Mouse (Mus musculus) thymus, adult 18-20 months (tissue): ENCODE data around the gene Lrrc8a.

Experiments used
- DNase-seq, 2 experiments: peaks; one replicate each; pipeline ENCODE4 v3.0.0; 2022; ENCODE audit warnings: mixed read lengths in 2 of 2

Gene Lrrc8a

GRCm38 (mm10) chr2:30262840-30263441, 25.4 kb downstream of the Lrrc8a start:
- peak in 1 of 2 experiments; percentile 3 for DNase-seq

GRCm38 (mm10) chr2:30263811-30264210, 26.3 kb downstream of the Lrrc8a start:
- DNase-seq, result no peak

DNA sequence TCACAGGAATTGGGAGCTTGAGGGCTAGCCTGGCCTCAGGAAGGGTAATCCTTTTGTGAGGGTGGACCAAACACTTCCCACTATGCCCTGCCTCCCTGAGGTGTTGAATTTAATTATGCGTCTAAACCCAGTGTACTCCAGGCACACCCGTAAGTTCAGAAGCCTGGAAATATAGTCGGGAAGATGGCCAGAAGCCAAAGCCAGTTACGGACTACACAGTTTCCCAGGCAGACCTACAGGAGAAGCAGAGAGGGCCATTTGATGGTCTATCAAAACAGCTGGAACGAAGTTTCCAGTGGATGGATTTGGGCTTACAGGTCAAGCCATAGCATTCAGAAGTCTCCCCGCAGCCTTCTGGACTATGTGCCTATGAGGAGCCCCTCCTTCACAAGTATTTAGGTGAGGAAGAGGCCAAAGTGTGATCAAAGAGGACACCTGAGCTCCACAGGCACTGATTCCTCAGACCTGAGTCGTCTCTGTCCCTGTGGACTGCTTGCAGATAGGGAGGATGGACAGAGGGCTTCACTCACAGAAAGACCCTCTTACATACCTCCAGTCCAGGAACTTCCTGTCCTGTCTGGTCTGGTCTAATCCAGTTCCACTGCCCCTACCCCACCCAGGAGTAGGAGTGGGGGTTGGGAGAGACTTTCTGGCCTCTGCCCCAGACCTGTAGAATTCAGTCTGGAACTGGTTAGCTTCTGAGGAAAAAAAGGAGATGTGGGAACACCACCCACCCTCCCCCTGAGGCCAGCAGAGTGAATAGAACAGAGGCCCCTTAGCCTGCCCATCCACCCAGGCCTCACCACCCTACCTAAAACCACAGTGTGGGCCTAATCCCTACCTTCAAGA, 27.4 kb downstream of the Lrrc8a start:
- DNase-seq, result no peak

GRCm38 (mm10) chr2:30265767-30266253, 28.3 kb downstream of the Lrrc8a start, which contains the start of gene Phyhd1:
Phyhd1 (plus strand) TSS chr2:30266203.
- DNase-seq, result no peak

DNA sequence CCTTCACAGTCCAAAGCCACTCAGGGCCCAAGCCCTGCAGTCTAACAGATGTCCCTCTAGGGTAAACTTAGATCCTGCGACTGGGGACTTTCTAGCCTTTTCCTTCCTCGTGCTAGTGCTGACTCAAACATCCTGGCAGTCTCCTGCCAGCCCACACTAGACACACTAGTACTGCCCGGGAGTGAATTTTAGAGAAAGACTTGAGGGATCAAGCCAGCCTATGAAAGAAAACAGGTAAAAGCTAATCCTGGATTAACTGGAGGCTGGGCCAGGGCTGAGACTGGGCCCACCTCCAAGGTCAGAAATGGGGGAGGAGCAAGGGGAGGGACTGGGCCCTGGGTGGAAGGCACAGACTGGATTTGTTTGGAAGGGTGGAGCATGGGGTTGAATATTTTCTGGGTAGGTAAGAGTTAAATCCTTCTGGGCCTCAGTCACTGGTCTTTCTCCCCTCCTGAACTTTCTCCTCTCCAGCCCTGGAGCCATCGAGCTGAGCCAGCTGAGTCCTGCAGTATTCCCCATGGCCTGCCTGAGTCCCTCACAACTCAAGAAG, 29.0 kb downstream of the Lrrc8a start:
- no peak for DNase-seq

DNA sequence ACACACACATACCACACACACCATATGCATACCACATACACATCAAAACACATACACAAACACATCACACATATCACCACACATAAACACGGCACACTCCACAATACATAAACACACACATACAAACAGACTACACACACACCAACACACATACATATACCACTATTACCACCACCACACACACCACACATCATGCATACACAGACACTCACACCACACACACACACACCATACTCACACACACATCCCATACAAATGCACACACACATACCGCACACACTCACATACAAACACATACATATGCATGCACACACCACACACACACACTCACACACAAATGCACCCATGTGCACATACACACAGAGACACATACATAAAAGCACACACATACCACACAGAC, 30.0 kb downstream of the Lrrc8a start:
- no peak for DNase-seq

DNA sequence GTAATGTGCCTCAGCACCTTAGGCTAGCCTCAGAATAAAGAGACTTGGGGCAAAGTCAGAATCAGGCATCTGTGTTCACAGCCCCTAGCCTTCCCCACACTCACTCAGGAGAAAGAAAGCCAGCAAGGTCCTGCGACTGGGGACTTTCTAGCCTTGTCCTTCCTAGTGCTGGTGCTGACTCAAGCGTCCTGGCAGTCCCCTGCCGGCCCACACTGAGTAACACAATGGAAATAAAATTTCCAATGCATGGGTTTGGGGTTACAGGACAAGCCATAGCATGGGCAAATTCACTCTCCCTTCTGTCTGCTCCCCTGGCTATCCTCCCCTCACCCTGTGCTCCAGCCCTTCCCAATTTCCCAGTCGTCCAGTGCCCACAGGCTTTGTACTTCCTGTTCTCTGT, 30.9 kb downstream of the Lrrc8a start:
- DNase-seq, result no peak

GRCm38 (mm10) chr2:30269241-30269990, 31.9 kb downstream of the Lrrc8a start:
- no peak for DNase-seq

- no peak for DNase-seq
These were observed 32.6 kb downstream of the Lrrc8a start for GRCm38 (mm10) chr2:30270134-30270533.

GRCm38 (mm10) chr2:30280743-30281142, 43.2 kb downstream of the Lrrc8a start, which contains the start of gene Gm28038:
Gm28038 (plus strand) TSS chr2:30281043.
- no peak for DNase-seq

DNA sequence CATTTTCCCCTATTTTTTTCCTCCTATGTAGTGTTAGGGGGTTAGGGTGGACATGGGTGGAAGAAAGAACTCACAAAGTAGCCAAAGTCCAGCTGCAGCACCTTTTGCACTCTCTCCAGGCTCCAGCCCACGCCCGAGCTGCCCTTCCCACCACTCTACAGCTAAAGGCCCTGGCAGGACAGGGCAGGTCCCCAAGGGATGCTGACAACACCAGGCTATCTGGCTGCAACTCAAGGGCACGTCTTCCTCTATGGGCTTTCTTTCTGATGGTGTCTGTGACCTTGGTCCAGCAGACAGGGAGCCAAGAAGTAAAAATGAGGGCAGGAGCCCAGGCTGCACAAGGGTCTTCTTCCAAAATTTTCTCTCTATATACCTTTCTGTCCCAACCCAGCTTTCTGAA, 44.1 kb downstream of the Lrrc8a start:
- DNase-seq, result no peak

DNA sequence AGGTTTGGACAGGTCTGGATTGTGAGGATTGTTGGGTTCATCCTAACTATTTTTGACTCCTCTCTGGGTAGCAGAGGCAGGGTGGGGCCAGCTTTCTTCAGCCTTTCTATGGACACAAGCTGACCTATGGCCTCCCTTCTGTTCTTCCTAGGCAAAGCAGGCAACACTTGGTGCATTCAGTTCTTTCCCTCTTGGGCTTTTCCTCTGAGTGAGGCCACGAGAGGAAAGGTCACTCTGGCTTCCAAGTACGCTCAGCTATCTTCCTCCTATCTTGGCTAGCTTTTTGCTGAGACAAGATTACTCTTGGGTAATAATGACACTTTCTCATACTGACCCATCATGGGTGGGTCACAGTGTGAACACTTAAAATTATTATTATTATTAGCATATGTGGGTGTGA, 45.7 kb downstream of the Lrrc8a start:
- no peak for DNase-seq

DNA sequence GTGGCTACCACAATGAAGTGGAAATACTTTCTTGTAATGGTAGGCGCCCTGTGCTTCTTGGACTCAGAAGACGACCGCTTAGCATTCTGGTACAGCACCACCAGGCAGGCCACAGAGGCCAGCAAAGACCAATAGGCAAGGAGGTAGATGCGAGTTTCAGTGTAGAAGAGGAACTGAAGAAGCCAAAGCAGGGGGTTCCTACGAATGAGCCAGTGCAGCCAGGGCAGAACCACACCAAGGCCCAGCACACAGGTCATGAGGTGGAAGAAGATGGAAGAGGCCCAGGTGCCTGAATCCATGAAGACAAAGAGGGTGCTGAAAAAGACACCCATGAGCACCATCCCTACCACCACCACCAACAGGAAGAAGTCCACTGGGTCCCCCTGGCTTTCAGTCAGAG, 47.5 kb downstream of the Lrrc8a start:
- DNase-seq, result no peak

DNA sequence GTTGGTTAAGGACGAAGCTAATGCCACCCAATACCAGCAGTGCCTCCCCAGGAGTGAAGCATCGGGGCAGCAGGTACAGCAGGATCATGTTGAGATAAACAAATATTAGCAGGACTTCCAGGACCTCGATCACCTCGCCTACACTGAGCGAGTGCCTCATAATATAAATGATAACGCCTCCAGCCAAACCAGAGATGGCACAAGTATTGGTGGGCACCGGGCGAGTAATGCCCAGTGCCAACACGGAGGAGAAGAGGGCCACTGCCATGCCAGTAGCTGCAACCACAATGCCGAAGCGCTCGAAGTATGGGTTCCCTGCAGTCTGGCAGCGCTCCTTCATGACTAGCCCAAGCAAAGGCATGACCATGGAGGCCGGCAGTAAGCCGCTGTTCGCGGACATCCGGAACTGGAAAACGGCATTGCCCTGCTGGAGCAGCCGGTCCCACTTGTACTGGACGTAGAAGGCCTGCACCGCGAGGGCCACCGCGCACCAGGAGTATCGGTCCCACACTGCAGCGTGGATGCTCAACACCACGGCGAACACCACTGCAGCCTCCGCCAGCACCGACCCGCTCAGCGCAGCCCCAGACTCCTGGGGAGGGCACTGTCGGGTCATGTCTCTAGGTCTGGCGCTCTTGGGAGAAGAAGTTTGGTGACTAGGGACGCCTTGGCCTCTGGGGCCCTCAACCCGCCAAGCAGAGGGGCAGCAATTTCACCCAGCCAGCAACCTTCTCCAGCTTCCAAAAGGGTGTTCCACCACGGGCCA, 48.1 kb downstream of the Lrrc8a start:
- DNase-seq, result peak in 1 of 2 experiments; percentile 16

- DNase-seq, result peak; percentile 89 to 92
These were observed 48.9 kb downstream of the Lrrc8a start, which contains the start of the genes Dolk and Nup188 for GRCm38 (mm10) chr2:30286192-30287026. Dolk (minus strand) TSS chr2:30286334. Nup188 (plus strand) TSS chr2:30286397.

DNA sequence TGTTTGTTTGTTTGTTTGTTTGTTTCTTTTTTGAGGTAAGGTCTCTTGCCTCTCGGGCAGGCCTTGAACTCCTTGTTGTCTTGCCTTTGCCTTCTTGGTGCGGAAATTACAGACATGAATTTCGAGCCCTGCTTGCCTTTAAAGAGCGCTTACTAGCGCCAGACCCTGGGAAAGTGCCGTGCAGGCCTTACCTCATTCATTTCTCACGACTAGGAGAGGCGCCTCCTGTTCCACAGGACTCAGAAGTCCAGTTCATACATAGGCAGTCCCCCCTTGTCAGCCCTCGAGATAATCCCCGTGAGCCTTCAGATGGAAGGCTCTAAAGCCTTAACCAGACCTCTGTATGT, 49.5 kb downstream of the Lrrc8a start:
- DNase-seq, result peak in 1 of 2 experiments; percentile 17

- DNase-seq, result no peak
These were observed 62.0 kb downstream of the Lrrc8a start for GRCm38 (mm10) chr2:30299525-30299924.

GRCm38 (mm10) chr2:30299966-30300365, 62.5 kb downstream of the Lrrc8a start:
- no peak for DNase-seq

GRCm38 (mm10) chr2:30306087-30306486, 68.6 kb downstream of the Lrrc8a start:
- DNase-seq, result no peak

DNA sequence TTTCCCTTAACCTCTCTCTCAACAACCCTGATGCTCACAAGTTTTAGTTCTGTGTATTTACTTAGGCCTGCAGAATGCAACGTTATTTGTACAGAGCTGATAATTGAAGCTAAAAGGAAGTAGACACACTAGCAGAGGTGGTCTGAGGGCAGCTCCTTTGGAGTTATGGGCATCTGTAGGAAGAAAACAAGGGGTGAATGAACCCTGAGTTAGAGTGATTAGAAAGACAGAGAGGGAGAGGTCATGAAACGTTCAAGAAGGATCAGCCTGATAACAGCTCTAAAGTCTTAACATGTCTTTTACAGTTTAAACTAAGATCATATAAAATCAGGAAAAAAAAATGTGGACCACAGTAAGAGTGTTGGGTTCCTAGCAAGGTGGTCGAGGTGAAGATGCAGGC, 71.8 kb downstream of the Lrrc8a start:
- no peak for DNase-seq

GRCm38 (mm10) chr2:30311481-30311880, 74.0 kb downstream of the Lrrc8a start:
- no peak for DNase-seq
